Mouse (Mus musculus): ENCODE measurements at regions not wholly inside any gene's neighbourhood (a gene's known extent, or its start where the extent isn't known, plus 50 kb on each side); places are given as distances from the start of the nearest gene placed in this dataset.

- H3K27ac ChIP-seq (ENCODE audit: low read depth, low read length) = no peak overlapping the region
- 72% methylated on average over 3 of the region's 3 CpGs for WGBS
- H3K4me3 ChIP-seq (ENCODE audit: low read depth, low read length) = no peak overlapping the region
- TF ChIP-seq CTCF (IDR thresholded peaks at IDR 0.05; ENCODE audit: low read depth) = no peak
- no peak overlapping the region for H3K9ac ChIP-seq (ENCODE audit: low read depth, low read length)
- H3K4me2 ChIP-seq (replicated peaks; ENCODE audit: low read depth) = no peak overlapping the region
- ATAC-seq = no peak
- H3K36me3 ChIP-seq (ENCODE audit: control insufficient read depth, insufficient read depth) = no peaks in the 10 kb centered on the region
- no peaks in the 10 kb centered on the region for H3K27me3 ChIP-seq (replicated peaks; ENCODE audit: control insufficient read depth, insufficient read depth, low read length)
- no peaks in the 10 kb centered on the region for H3K9me3 ChIP-seq (ENCODE audit: control insufficient read depth)
- H3K4me1 ChIP-seq (replicated peaks; ENCODE audit: control insufficient read depth, insufficient read depth, low read length) = peaks cover 6% of the 10 kb centered on the region; the same call in 1 of the 2 replicates
Measured at GRCm38 (mm10) chr13:52029868-52030422, 183.5 kb downstream of the Gadd45g start.

GRCm38 (mm10) chr13:52031465-52031864, 185.0 kb downstream of the Gadd45g start:
- no peaks in the 10 kb centered on the region for H3K27me3 ChIP-seq (replicated peaks; ENCODE audit: control insufficient read depth, insufficient read depth, low read length)
- no peak overlapping the region for H3K4me3 ChIP-seq (ENCODE audit: low read depth, low read length)
- 50% methylated on average over 5 of the region's 5 CpGs for WGBS
- no peak overlapping the region for H3K9ac ChIP-seq (ENCODE audit: low read depth, low read length)
- ATAC-seq = no peak
- H3K27ac ChIP-seq (ENCODE audit: low read depth, low read length) = no peak overlapping the region
- H3K4me1 ChIP-seq (replicated peaks; ENCODE audit: control insufficient read depth, insufficient read depth, low read length) = peaks cover 3% of the 10 kb centered on the region; the same call in 1 of the 2 replicates
- H3K4me2 ChIP-seq (replicated peaks; ENCODE audit: low read depth) = no peak overlapping the region
- no peaks in the 10 kb centered on the region for H3K36me3 ChIP-seq (ENCODE audit: control insufficient read depth, insufficient read depth)
- TF ChIP-seq CTCF (IDR thresholded peaks at IDR 0.05; ENCODE audit: low read depth) = no peak
- no peaks in the 10 kb centered on the region for H3K9me3 ChIP-seq (ENCODE audit: control insufficient read depth)

GRCm38 (mm10) chr13:52035731-52036130, 189.3 kb downstream of the Gadd45g start:
- Histone ChIP-seq H3K36me3 (ENCODE audit: control insufficient read depth, insufficient read depth) (no peaks in the 10 kb centered on the region), H3K9ac (ENCODE audit: low read depth, low read length) (no peak overlapping the region), H3K27me3 (replicated peaks; ENCODE audit: control insufficient read depth, insufficient read depth, low read length) (no peaks in the 10 kb centered on the region), H3K27ac (ENCODE audit: low read depth, low read length) (peak overlapping the region; percentile 57; the same call in 1 of the 2 replicates), H3K4me2 (replicated peaks; ENCODE audit: low read depth) (no peak overlapping the region; the same call in 1 of the 2 replicates), H3K9me3 (ENCODE audit: control insufficient read depth) (no peaks in the 10 kb centered on the region), H3K4me3 (ENCODE audit: low read depth, low read length) (no peak overlapping the region), H3K4me1 (replicated peaks; ENCODE audit: control insufficient read depth, insufficient read depth, low read length) (peaks cover 8% of the 10 kb centered on the region; the same call in 1 of the 2 replicates)
- ATAC-seq = peak; percentile 69
- WGBS = 36% methylated on average over 6 of the region's 6 CpGs
- no peak for TF ChIP-seq CTCF (IDR thresholded peaks at IDR 0.05; ENCODE audit: low read depth)

GRCm38 (mm10) chr13:52036351-52036750, 189.9 kb downstream of the Gadd45g start:
- ATAC-seq = 0 out of 2 replicates have a peak, but pooled peaks have one; percentile 26

GRCm38 (mm10) chr13:52037218-52037617, 190.7 kb downstream of the Gadd45g start:
- peak; percentile 85 for ATAC-seq
- Histone ChIP-seq H3K27ac (ENCODE audit: low read depth, low read length) (peak overlapping the region; percentile 46), H3K9ac (ENCODE audit: low read depth, low read length) (no peak overlapping the region), H3K9me3 (ENCODE audit: control insufficient read depth) (no peaks in the 10 kb centered on the region), H3K27me3 (replicated peaks; ENCODE audit: control insufficient read depth, insufficient read depth, low read length) (no peaks in the 10 kb centered on the region), H3K36me3 (ENCODE audit: control insufficient read depth, insufficient read depth) (no peaks in the 10 kb centered on the region), H3K4me2 (replicated peaks; ENCODE audit: low read depth) (0 out of 2 replicates have a peak overlapping the region, but pooled peaks have one; percentile 9), H3K4me1 (replicated peaks; ENCODE audit: control insufficient read depth, insufficient read depth, low read length) (peaks cover 11% of the 10 kb centered on the region), H3K4me3 (ENCODE audit: low read depth, low read length) (no peak overlapping the region)
- WGBS = 36% methylated on average over 13 of the region's 13 CpGs
- peak; percentile 41 for TF ChIP-seq CTCF (IDR thresholded peaks at IDR 0.05; ENCODE audit: low read depth)

More at GRCm38 (mm10) chr13:52036351-52036750, 189.9 kb downstream of the Gadd45g start:
- TF ChIP-seq CTCF (IDR thresholded peaks at IDR 0.05; ENCODE audit: low read depth) = no peak
- no peak overlapping the region for H3K4me3 ChIP-seq (ENCODE audit: low read depth, low read length)
- H3K9ac ChIP-seq (ENCODE audit: low read depth, low read length) = no peak overlapping the region
- peak overlapping the region; percentile 28; the same call in 1 of the 2 replicates for H3K27ac ChIP-seq (ENCODE audit: low read depth, low read length)
- no peaks in the 10 kb centered on the region for H3K27me3 ChIP-seq (replicated peaks; ENCODE audit: control insufficient read depth, insufficient read depth, low read length)
- no peak overlapping the region for H3K4me2 ChIP-seq (replicated peaks; ENCODE audit: low read depth)
- no peaks in the 10 kb centered on the region for H3K9me3 ChIP-seq (ENCODE audit: control insufficient read depth)
- peaks cover 8% of the 10 kb centered on the region for H3K4me1 ChIP-seq (replicated peaks; ENCODE audit: control insufficient read depth, insufficient read depth, low read length)
- H3K36me3 ChIP-seq (ENCODE audit: control insufficient read depth, insufficient read depth) = no peaks in the 10 kb centered on the region
- WGBS = 75% methylated on average over 5 of the region's 5 CpGs

GRCm38 (mm10) chr13:52041467-52042421, 195.3 kb downstream of the Gadd45g start:
- Histone ChIP-seq H3K4me3 (ENCODE audit: low read depth, low read length) (no peak overlapping the region), H3K4me2 (replicated peaks; ENCODE audit: low read depth) (peak overlapping the region; percentile 39), H3K9me3 (ENCODE audit: control insufficient read depth) (no peaks in the 10 kb centered on the region), H3K36me3 (ENCODE audit: control insufficient read depth, insufficient read depth) (no peaks in the 10 kb centered on the region), H3K9ac (ENCODE audit: low read depth, low read length) (no peak overlapping the region), H3K27ac (ENCODE audit: low read depth, low read length) (peak overlapping the region; percentile 31; the same call in 1 of the 2 replicates), H3K4me1 (replicated peaks; ENCODE audit: control insufficient read depth, insufficient read depth, low read length) (peaks cover 12% of the 10 kb centered on the region), H3K27me3 (replicated peaks; ENCODE audit: control insufficient read depth, insufficient read depth, low read length) (no peaks in the 10 kb centered on the region)
- no peak for TF ChIP-seq CTCF (IDR thresholded peaks at IDR 0.05; ENCODE audit: low read depth)
- 51% methylated on average over 15 of the region's 15 CpGs for WGBS
- no peak for ATAC-seq
